Mouse (Mus musculus): ENCODE measurements at regions not wholly inside any gene's neighbourhood (a gene's known extent, or its start where the extent isn't known, plus 50 kb on each side); places are given as distances from the start of the nearest gene placed in this dataset.

- H3K27ac ChIP-seq (replicated peaks in 1 of 2; ENCODE audit: control insufficient read depth in 1 of 2, insufficient read depth in 1 of 2, low read depth in 2 of 2, low read length in 2 of 2): no peak overlapping the region
- H3K4me2 ChIP-seq (ENCODE audit: low read length): no peak overlapping the region
- H3K9me3 ChIP-seq (ENCODE audit: control insufficient read depth, low read length): no peaks in the 10 kb centered on the region
- H3K4me1 ChIP-seq (ENCODE audit: control insufficient read depth in 2 of 2, insufficient read depth in 2 of 2, low read length in 2 of 2): no peaks in the 10 kb centered on the region
- 76% methylated on average over 1 of the region's 1 CpGs for WGBS
- no peak for ATAC-seq (ENCODE audit: insufficient number of reproducible peaks, insufficient read depth, low FRiP score, low read depth)
- no peaks in the 10 kb centered on the region for H3K27me3 ChIP-seq (ENCODE audit: control insufficient read depth, insufficient read depth, low read length)
- H3K9ac ChIP-seq (ENCODE audit: low read length): no peak overlapping the region
- H3K4me3 ChIP-seq (ENCODE audit: control insufficient read depth in 1 of 2, insufficient read depth in 1 of 2, low read depth in 1 of 2, low read length in 2 of 2): no peak overlapping the region
- H3K36me3 ChIP-seq (ENCODE audit: control insufficient read depth, insufficient read depth, low read length): no peaks in the 10 kb centered on the region
These were observed 73.3 kb upstream of the Jun start for GRCm38 (mm10) chr4:95125346-95125745.

- Histone ChIP-seq H3K36me3 (ENCODE audit: control insufficient read depth, insufficient read depth, low read length) (no peaks in the 10 kb centered on the region), H3K9me3 (ENCODE audit: control insufficient read depth, low read length) (no peaks in the 10 kb centered on the region), H3K9ac (ENCODE audit: low read length) (no peak overlapping the region), H3K4me1 (ENCODE audit: control insufficient read depth in 2 of 2, insufficient read depth in 2 of 2, low read length in 2 of 2) (no peaks in the 10 kb centered on the region), H3K27ac (replicated peaks in 1 of 2; ENCODE audit: control insufficient read depth in 1 of 2, insufficient read depth in 1 of 2, low read depth in 2 of 2, low read length in 2 of 2) (no peak overlapping the region), H3K27me3 (ENCODE audit: control insufficient read depth, insufficient read depth, low read length) (no peaks in the 10 kb centered on the region), H3K4me3 (ENCODE audit: control insufficient read depth in 1 of 2, insufficient read depth in 1 of 2, low read depth in 1 of 2, low read length in 2 of 2) (no peak overlapping the region), H3K4me2 (ENCODE audit: low read length) (no peak overlapping the region)
- 90% methylated on average over 2 of the region's 2 CpGs for WGBS
- no peak for ATAC-seq (ENCODE audit: insufficient number of reproducible peaks, insufficient read depth, low FRiP score, low read depth)
These were observed 75.9 kb upstream of the Jun start for GRCm38 (mm10) chr4:95127970-95128369.

- Histone ChIP-seq H3K9me3 (ENCODE audit: control insufficient read depth, low read length) (no peaks in the 10 kb centered on the region), H3K36me3 (ENCODE audit: control insufficient read depth, insufficient read depth, low read length) (no peaks in the 10 kb centered on the region), H3K27ac (replicated peaks in 1 of 2; ENCODE audit: control insufficient read depth in 1 of 2, insufficient read depth in 1 of 2, low read depth in 2 of 2, low read length in 2 of 2) (no peak overlapping the region), H3K4me3 (ENCODE audit: control insufficient read depth in 1 of 2, insufficient read depth in 1 of 2, low read depth in 1 of 2, low read length in 2 of 2) (no peak overlapping the region), H3K4me2 (ENCODE audit: low read length) (no peak overlapping the region), H3K27me3 (ENCODE audit: control insufficient read depth, insufficient read depth, low read length) (no peaks in the 10 kb centered on the region), H3K4me1 (ENCODE audit: control insufficient read depth in 2 of 2, insufficient read depth in 2 of 2, low read length in 2 of 2) (peaks cover 3 to 14% of the 10 kb centered on the region in 2 experiments; a peak in 2 of 4 replicates), H3K9ac (ENCODE audit: low read length) (no peak overlapping the region)
- WGBS: 27% methylated on average over 3 of the region's 3 CpGs
- ATAC-seq (ENCODE audit: insufficient number of reproducible peaks, insufficient read depth, low FRiP score, low read depth): no peak
These were observed 81.8 kb upstream of the Jun start for GRCm38 (mm10) chr4:95133815-95134214.

- Histone ChIP-seq H3K27me3 (ENCODE audit: control insufficient read depth, insufficient read depth, low read length) (no peaks in the 10 kb centered on the region), H3K9ac (ENCODE audit: low read length) (no peak overlapping the region), H3K27ac (replicated peaks in 1 of 2; ENCODE audit: control insufficient read depth in 1 of 2, insufficient read depth in 1 of 2, low read depth in 2 of 2, low read length in 2 of 2) (no peak overlapping the region), H3K9me3 (ENCODE audit: control insufficient read depth, low read length) (no peaks in the 10 kb centered on the region), H3K4me3 (ENCODE audit: control insufficient read depth in 1 of 2, insufficient read depth in 1 of 2, low read depth in 1 of 2, low read length in 2 of 2) (no peak overlapping the region), H3K36me3 (ENCODE audit: control insufficient read depth, insufficient read depth, low read length) (no peaks in the 10 kb centered on the region), H3K4me1 (ENCODE audit: control insufficient read depth in 2 of 2, insufficient read depth in 2 of 2, low read length in 2 of 2) (peaks cover 3 to 14% of the 10 kb centered on the region in 2 experiments; a peak in 2 of 4 replicates), H3K4me2 (ENCODE audit: low read length) (no peak overlapping the region)
- WGBS: 57% methylated on average over 5 of the region's 5 CpGs
- ATAC-seq (ENCODE audit: insufficient number of reproducible peaks, insufficient read depth, low FRiP score, low read depth): no peak
These were observed 82.6 kb upstream of the Jun start for GRCm38 (mm10) chr4:95134611-95135010.

GRCm38 (mm10) chr4:95137413-95138143 is 85.6 kb upstream of the Jun start:
- Histone ChIP-seq H3K9me3 (ENCODE audit: control insufficient read depth, low read length) (no peaks in the 10 kb centered on the region), H3K27ac (replicated peaks in 1 of 2; ENCODE audit: control insufficient read depth in 1 of 2, insufficient read depth in 1 of 2, low read depth in 2 of 2, low read length in 2 of 2) (no peak overlapping the region), H3K27me3 (ENCODE audit: control insufficient read depth, insufficient read depth, low read length) (no peaks in the 10 kb centered on the region), H3K36me3 (ENCODE audit: control insufficient read depth, insufficient read depth, low read length) (no peaks in the 10 kb centered on the region), H3K4me1 (ENCODE audit: control insufficient read depth in 2 of 2, insufficient read depth in 2 of 2, low read length in 2 of 2) (peaks cover 3 to 14% of the 10 kb centered on the region in 2 experiments; a peak in 2 of 4 replicates), H3K4me2 (ENCODE audit: low read length) (no peak overlapping the region), H3K4me3 (ENCODE audit: control insufficient read depth in 1 of 2, insufficient read depth in 1 of 2, low read depth in 1 of 2, low read length in 2 of 2) (no peak overlapping the region), H3K9ac (ENCODE audit: low read length) (no peak overlapping the region)
- 65% methylated on average over 12 of the region's 12 CpGs for WGBS
- ATAC-seq (ENCODE audit: insufficient number of reproducible peaks, insufficient read depth, low FRiP score, low read depth): no peak

GRCm38 (mm10) chr4:95138676-95139075 is 86.7 kb upstream of the Jun start:
- no peak overlapping the region for H3K9ac ChIP-seq (ENCODE audit: low read length)
- no peaks in the 10 kb centered on the region for H3K27me3 ChIP-seq (ENCODE audit: control insufficient read depth, insufficient read depth, low read length)
- H3K4me2 ChIP-seq (ENCODE audit: low read length): no peak overlapping the region
- H3K27ac ChIP-seq (replicated peaks in 1 of 2; ENCODE audit: control insufficient read depth in 1 of 2, insufficient read depth in 1 of 2, low read depth in 2 of 2, low read length in 2 of 2): no peak overlapping the region
- WGBS: 94% methylated on average over 2 of the region's 2 CpGs
- no peak for ATAC-seq (ENCODE audit: insufficient number of reproducible peaks, insufficient read depth, low FRiP score, low read depth)
- H3K4me3 ChIP-seq (ENCODE audit: control insufficient read depth in 1 of 2, insufficient read depth in 1 of 2, low read depth in 1 of 2, low read length in 2 of 2): no peak overlapping the region
- H3K4me1 ChIP-seq (ENCODE audit: control insufficient read depth in 2 of 2, insufficient read depth in 2 of 2, low read length in 2 of 2): peaks cover 3 to 11% of the 10 kb centered on the region in 2 experiments; a peak in 1 of 4 replicates
- H3K9me3 ChIP-seq (ENCODE audit: control insufficient read depth, low read length): no peaks in the 10 kb centered on the region
- H3K36me3 ChIP-seq (ENCODE audit: control insufficient read depth, insufficient read depth, low read length): no peaks in the 10 kb centered on the region

GRCm38 (mm10) chr4:95141253-95141652 is 89.2 kb upstream of the Jun start:
- Histone ChIP-seq H3K27me3 (ENCODE audit: control insufficient read depth, insufficient read depth, low read length) (no peaks in the 10 kb centered on the region), H3K4me1 (ENCODE audit: control insufficient read depth in 2 of 2, insufficient read depth in 2 of 2, low read length in 2 of 2) (0 out of 4 replicates have a peak, but pooled peaks cover 0 to 7% of the 10 kb centered on the region in 2 experiments), H3K9me3 (ENCODE audit: control insufficient read depth, low read length) (no peaks in the 10 kb centered on the region), H3K9ac (ENCODE audit: low read length) (no peak overlapping the region), H3K4me3 (ENCODE audit: control insufficient read depth in 1 of 2, insufficient read depth in 1 of 2, low read depth in 1 of 2, low read length in 2 of 2) (no peak overlapping the region), H3K27ac (replicated peaks in 1 of 2; ENCODE audit: control insufficient read depth in 1 of 2, insufficient read depth in 1 of 2, low read depth in 2 of 2, low read length in 2 of 2) (no peak overlapping the region), H3K36me3 (ENCODE audit: control insufficient read depth, insufficient read depth, low read length) (no peaks in the 10 kb centered on the region), H3K4me2 (ENCODE audit: low read length) (no peak overlapping the region)
- ATAC-seq (ENCODE audit: insufficient number of reproducible peaks, insufficient read depth, low FRiP score, low read depth): no peak
- WGBS: 71% methylated on average over 2 of the region's 2 CpGs

GRCm38 (mm10) chr4:95143130-95143529 is 91.1 kb upstream of the Jun start:
- Histone ChIP-seq H3K27ac (replicated peaks in 1 of 2; ENCODE audit: control insufficient read depth in 1 of 2, insufficient read depth in 1 of 2, low read depth in 2 of 2, low read length in 2 of 2) (no peak overlapping the region), H3K9ac (ENCODE audit: low read length) (no peak overlapping the region), H3K4me1 (ENCODE audit: control insufficient read depth in 2 of 2, insufficient read depth in 2 of 2, low read length in 2 of 2) (no peaks in the 10 kb centered on the region), H3K4me2 (ENCODE audit: low read length) (no peak overlapping the region), H3K4me3 (ENCODE audit: control insufficient read depth in 1 of 2, insufficient read depth in 1 of 2, low read depth in 1 of 2, low read length in 2 of 2) (no peak overlapping the region), H3K36me3 (ENCODE audit: control insufficient read depth, insufficient read depth, low read length) (no peaks in the 10 kb centered on the region), H3K9me3 (ENCODE audit: control insufficient read depth, low read length) (no peaks in the 10 kb centered on the region), H3K27me3 (ENCODE audit: control insufficient read depth, insufficient read depth, low read length) (no peaks in the 10 kb centered on the region)
- no peak for ATAC-seq (ENCODE audit: insufficient number of reproducible peaks, insufficient read depth, low FRiP score, low read depth)
- WGBS: 62% methylated on average over 4 of the region's 4 CpGs

All from heart, embryonic 14.5 days (tissue).